Mouse (Mus musculus): ENCODE results near the gene Gpr3.

Gene Gpr3

GRCm38 (mm10) chr4:133197801-133198286, 14.5 kb downstream of the Gpr3 start:
- no peak for DNase-seq

- no peak for DNase-seq
Measured at GRCm38 (mm10) chr4:133197355-133197754, 15.0 kb downstream of the Gpr3 start.

GRCm38 (mm10) chr4:133196852-133197251, 15.5 kb downstream of the Gpr3 start:
- no peak for DNase-seq

GRCm38 (mm10) chr4:133196136-133196535, 16.2 kb downstream of the Gpr3 start:
- DNase-seq: no peak

GRCm38 (mm10) chr4:133195014-133195413, 17.3 kb downstream of the Gpr3 start:
- no peak for DNase-seq

- DNase-seq: no peak
Measured at GRCm38 (mm10) chr4:133194482-133194881, 17.9 kb downstream of the Gpr3 start.

- no peak for DNase-seq
Measured at GRCm38 (mm10) chr4:133189396-133189795, 22.9 kb downstream of the Gpr3 start.

- DNase-seq: no peak
Measured at GRCm38 (mm10) chr4:133186856-133187255, 25.5 kb downstream of the Gpr3 start.

- DNase-seq: no peak
Measured at GRCm38 (mm10) chr4:133185893-133186292, 26.4 kb downstream of the Gpr3 start.

- DNase-seq: no peak
Measured at GRCm38 (mm10) chr4:133184898-133185665, 27.3 kb downstream of the Gpr3 start.

GRCm38 (mm10) chr4:133184031-133184897, 28.1 kb downstream of the Gpr3 start:
- no peak for DNase-seq

GRCm38 (mm10) chr4:133182439-133183033, 29.8 kb downstream of the Gpr3 start:
- no peak for DNase-seq

GRCm38 (mm10) chr4:133179258-133179657, 33.1 kb downstream of the Gpr3 start:
- no peak for DNase-seq

GRCm38 (mm10) chr4:133178305-133178704, 34.0 kb downstream of the Gpr3 start:
- no peak for DNase-seq

GRCm38 (mm10) chr4:133176761-133177403, 35.5 kb downstream of the Gpr3 start:
- no peak for DNase-seq

GRCm38 (mm10) chr4:133175998-133176760, 36.2 kb downstream of the Gpr3 start:
- DNase-seq: no peak

GRCm38 (mm10) chr4:133175274-133175673, 37.1 kb downstream of the Gpr3 start:
- DNase-seq: no peak

GRCm38 (mm10) chr4:133174361-133174760, 38.0 kb downstream of the Gpr3 start:
- no peak for DNase-seq

- no peak for DNase-seq
Measured at GRCm38 (mm10) chr4:133172451-133172850, 39.9 kb downstream of the Gpr3 start.

- DNase-seq: no peak
Measured at GRCm38 (mm10) chr4:133170616-133171015, 41.7 kb downstream of the Gpr3 start.

- DNase-seq: no peak
Measured at GRCm38 (mm10) chr4:133170056-133170524, 42.2 kb downstream of the Gpr3 start.

Measured in cerebellum, adult 11 months (tissue).